Mouse (Mus musculus): ENCODE measurements around the gene Casp9.

DNA sequence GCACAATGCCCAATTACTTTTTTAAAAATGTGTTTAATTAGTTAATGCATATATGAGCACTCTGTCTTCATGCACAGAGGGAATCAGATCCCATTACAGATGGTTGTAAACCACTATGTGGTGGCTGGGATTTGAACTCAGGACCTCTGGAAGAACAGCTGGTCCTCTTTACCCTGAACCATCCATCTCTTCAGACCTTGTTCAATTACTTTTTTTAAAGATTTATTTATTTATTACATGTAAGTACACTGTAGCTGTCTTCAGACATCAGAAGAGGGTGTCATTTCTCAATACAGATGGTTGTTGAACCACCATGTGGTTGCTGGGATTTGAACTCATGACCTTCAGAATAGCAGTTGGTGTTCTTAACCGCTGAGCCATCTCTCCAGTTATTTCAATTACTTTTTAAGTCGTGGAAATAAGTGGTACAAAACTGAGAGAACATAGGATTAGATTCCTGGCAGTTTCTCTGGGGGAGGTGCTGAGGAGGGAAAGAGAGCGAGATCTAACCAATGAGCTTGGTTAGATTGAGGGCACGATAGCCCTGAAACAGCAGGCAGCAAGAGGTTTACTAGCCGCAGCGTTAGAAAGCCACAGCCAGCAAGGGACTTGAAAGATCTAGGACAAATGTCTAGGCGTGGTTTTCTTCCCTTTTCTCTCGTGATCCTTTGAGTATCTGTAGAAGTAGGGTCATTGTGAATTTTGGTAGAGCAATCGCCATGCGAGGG lies 694 bp upstream of the Casp9 start:
- TF ChIP-seq CTCF (IDR thresholded peaks at IDR 0.05; ENCODE audit: low read depth, low read length) (no peak), TAL1 (conservative IDR thresholded peaks at IDR 0.05; ENCODE audit: low read depth, low read length) (no peak), GATA1 (IDR thresholded peaks at IDR 0.05; ENCODE audit: borderline replicate concordance, low read length) (no peak)
